Mouse (Mus musculus) adrenal gland (tissue): ENCODE data around the gene Krt5.
"Not testable (repeated sequence)": the region's sequence is repeated elsewhere in the genome, so short reads cannot be mapped to it uniquely, and the experiment has no call there.

Experiments
- intact Hi-C: fragments of 180-260 bp; cut with DNase I; formaldehyde crosslinking; loops from one replicate; pipeline ENCODE4 v1.15.1; 2025
- long read RNA-seq, 2 experiments: library from polyadenylated mRNA; unstranded; transcript quantifications; one replicate each; pipeline ENCODE4 v2.0.0; 2020; ENCODE audit warnings: borderline replicate concordance in 1 of 2; ENCODE audit not compliant: insufficient replicate concordance in 1 of 2

The Krt5 gene
- long read RNA-seq, experiment 1: 0 reads
- long read RNA-seq, experiment 2: 0 reads

- intact Hi-C loops: no loop called here
Observed at GRCm38 (mm10) chr15:101712720-101713119, at the start of gene Krt5. TSS of gene Krt5 (minus strand) at chr15:101712898.

- intact Hi-C loops: no loop called here
Observed at GRCm38 (mm10) chr15:101742711-101743110, 30.0 kb upstream of the Krt5 start, which contains the start of gene Krt71. TSS of gene Krt71 (minus strand) at chr15:101743109.

GRCm38 (mm10) chr15:101737786-101738185 is 25.1 kb upstream of the Krt5 start:
- intact Hi-C loops: no loop called here

DNA sequence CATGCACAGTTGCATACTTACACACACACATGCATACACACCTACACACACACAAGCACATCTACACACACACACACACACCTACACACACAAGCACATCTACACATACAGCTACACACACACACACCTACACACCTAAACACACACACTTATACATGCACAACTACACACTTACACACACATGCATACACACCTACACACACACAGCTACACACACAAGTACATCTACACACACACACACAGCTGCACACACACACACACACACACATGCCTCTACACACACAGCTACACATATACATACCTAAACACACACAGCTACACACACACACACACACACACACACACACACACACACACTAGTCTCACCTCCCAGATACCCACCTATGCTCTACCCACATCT is 18.0 kb upstream of the Krt5 start:
- intact Hi-C loops: no loop called here

- intact Hi-C loops: no loop called here
Observed at GRCm38 (mm10) chr15:101724686-101725085, 12.0 kb upstream of the Krt5 start.

- intact Hi-C loops: no loop called here
Observed at GRCm38 (mm10) chr15:101715831-101716230, 3.1 kb upstream of the Krt5 start.

- intact Hi-C loops: no loop called here
Observed at GRCm38 (mm10) chr15:101714356-101714755, 1.7 kb upstream of the Krt5 start.

DNA sequence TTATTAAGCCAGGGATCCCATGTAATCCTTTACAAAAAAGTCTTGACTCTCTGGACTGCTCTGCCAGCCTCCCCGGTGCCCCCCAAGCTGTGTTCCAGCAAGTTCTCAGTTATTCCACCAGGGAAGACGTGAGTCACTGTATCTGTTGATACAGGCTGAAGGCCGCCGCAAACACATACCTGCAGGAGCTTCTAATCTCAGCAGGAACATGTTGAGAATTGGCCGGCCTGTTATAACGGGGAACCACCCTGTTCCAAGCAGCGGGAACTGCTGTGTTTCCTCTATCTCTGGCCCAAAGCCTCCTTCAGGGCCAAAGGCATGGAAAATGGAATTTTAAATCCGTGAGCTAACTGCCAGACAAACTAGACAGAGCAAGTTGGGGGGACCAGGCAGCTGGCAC is 1.0 kb upstream of the Krt5 start:
- intact Hi-C loops: no loop called here

- intact Hi-C loops: no loop called here
Observed at GRCm38 (mm10) chr15:101708683-101709082, 4.0 kb downstream of the Krt5 start.

- intact Hi-C loops: no loop called here
Observed at GRCm38 (mm10) chr15:101707454-101707853, 5.2 kb downstream of the Krt5 start.

DNA sequence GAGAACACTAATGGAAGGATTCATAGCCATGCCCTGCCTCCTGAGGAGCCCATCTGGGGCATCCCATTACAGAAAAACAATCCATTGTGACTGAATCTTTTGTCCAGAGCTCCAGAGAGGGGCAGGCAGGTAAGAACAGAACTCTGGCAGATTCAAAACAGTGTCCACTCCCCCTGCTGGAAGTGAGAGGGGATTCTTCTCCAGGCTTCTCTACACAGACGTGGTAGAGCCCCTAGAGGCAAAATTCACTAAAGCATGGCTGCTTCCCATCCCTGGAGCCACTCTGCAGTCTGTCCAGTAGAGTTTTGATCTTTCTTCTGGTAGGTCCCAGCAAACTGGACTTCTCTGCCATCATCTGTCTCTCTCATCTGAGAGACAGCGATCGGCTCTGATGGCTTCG is 8.6 kb downstream of the Krt5 start:
- intact Hi-C loops: no loop called here

DNA sequence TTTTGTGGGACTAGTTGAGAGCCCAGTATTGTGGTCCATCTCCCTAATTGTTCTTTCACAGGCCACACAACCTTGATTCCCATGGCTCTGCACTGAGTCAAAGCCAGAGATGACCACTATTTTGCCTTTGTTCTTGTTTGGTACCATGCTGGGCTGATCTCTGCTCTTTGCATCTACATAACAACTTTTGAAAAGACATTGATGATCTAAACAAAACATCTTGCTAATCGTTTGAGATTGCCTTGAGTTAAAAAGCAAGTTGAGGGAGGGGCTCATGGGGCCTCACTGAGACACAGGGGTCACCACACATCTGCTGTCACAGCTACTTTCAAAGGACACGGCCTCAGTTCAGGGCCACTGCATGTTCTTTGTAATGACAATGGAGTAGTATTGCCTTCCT is 10.3 kb downstream of the Krt5 start:
- intact Hi-C loops: no loop called here

- intact Hi-C loops: no loop called here
Observed at GRCm38 (mm10) chr15:101699866-101700265, 12.8 kb downstream of the Krt5 start.

DNA sequence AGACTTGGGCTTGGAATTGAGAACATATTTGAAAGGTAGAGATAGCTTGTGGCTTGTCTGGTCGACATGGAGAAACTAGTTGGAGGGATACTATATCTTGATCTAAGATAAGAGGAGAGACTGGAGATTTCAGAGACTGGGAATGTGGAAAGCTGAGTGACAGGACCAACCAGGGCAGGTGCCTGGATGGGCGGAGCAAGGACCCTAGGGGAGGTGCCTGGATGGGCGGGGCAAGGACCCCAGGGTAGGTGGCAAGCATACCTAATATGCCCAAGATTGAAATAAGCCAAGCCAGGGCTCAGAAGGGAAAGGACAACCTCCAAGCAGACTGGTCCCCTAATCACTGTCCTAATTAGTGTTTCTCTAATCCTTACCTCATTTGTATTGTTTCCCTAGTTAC is 13.5 kb downstream of the Krt5 start:
- intact Hi-C loops: no loop called here

DNA sequence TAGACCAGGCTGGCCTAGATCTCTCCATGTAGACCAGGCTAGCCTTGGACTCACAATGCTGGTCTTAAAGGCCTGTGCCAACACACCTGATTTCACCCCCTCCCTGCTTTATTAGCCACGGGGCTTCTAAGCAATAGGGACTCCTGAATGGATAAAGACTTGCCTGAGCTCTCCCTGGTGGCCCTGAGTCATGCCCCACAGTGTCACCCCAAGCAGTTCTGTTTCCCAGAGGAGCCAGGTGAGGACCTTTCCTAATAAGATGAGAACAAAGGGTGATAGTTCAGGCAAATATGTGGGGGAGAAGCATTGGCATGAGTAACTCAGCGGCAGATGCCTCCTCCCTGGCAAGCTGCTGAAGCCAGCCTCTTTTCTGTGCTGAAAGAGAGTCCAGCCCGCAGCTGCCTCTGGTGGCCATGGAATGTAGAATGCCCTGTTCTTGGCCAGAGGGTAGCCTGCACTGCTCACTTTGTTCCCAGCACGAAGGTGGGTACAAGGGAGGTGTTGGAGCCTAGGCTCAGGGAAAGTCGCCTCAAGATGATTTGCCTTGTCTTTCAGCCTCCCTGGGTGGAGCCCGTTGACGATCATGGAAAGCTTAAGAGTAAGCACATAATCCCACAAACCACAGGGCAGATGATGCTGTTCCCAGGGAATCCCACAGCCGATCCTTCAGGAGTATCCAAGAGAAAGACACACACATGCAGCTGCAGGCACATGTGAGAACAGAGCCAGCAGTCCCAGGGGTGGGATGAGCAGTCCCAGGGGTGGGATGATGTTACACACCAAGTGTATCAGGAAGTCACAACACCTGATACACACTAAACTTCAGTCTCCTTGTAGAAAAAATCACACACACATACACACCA is 15.1 kb downstream of the Krt5 start:
- intact Hi-C loops: no loop called here

DNA sequence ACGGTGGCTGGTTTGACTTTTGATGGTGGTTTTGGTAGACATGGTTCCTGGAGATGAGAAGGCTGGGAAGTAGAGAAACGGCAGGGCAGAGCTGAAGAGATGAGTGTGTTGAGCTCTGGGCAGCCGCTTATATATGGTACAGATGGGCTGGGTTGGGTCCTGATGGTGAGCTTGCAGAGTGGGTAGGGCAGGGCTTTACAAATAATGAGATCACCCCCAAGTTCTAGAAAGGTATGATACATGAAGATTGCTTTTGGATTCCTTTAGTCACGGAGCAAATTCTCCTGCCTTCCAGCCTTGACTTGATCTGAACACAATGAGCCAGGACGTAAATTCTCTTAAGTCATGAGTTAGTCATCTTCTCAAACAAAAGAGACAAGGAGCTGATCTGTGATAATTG is 18.5 kb downstream of the Krt5 start, which contains the start of gene Krt6a:
Krt6a (minus strand) TSS at position 101 of the 400 bp plus-strand sequence.
- intact Hi-C loops: no loop called here

DNA sequence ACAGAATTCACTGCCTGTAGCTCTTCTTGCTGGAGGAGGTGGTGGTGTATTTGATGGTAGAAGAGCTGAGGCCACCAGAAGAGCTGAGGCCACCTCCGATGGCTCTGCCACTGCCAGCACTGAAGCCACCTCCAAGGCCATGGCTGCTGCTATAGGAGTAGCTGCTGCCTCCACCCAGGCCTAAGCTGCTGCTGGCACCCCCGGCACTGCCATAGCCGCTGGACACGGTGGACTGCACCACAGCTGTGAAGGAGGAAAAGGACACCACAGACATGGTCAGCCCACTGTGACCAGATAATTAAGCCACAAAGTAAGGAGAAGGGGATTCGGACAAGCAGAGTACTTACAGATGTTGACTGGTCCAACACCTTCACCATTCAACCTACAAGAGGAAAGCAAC is 22.2 kb downstream of the Krt5 start:
- intact Hi-C loops: not testable (repeated sequence)

DNA sequence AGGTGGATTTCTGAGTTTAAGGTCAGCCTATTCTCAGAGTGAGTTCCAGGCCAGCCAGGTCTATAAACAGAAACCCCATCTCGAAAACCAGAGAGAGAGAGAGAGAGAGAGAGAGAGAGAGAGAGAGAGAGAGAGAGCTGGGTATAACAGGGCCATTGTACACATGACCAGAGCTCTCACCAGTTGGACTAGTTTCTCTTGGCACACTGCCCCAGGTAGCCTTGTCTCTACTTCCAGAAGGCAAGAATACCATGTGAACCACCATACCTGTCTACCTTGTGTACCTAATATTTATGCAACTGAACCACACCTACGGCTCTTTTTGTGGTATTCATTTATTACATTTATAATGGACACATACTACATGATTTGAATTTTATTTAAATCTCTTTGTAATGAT is 24.5 kb downstream of the Krt5 start:
- intact Hi-C loops: no loop called here

DNA sequence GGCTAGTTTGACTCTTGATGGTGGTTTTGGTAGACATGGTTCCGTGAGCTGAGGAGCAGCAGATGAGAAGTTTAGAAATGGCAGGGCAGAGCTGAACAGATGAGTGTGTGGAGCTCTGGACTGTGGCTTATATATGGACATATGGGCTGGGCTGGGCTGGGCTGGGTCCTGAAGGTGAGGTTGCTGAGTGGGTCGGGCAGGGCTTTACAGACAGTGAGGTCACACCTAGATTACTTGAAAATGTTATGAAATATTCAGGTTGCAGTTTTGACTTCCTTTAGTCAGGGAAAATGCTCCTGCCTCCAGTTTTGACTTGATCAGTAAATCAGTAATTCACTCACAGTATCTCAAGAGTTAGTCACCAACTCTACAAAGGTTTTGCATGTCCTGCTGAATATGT is 32.5 kb downstream of the Krt5 start, which contains the start of gene Krt6b:
Krt6b (minus strand) TSS at position 101 of the 400 bp plus-strand sequence.
- intact Hi-C loops: no loop called here

DNA sequence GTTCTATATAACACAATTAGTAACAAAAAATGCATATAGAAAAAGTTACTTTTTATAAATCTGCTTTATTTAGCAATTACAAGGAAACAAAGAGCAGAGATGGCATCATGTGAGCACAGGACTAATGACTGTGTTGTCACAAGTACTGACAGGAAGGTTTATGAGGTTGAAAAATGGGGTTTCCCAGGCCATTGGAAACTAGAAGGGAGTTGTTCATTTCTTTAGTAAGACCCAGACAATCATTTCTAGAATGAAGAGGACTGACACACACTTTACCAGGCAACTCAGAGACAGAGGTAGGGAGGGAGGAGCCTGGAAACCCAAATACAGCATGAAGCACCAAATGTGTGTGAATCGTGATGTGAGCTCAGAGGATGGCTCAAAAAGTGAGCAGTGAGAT is 36.7 kb downstream of the Krt5 start:
- intact Hi-C loops: no loop called here
